Mouse (Mus musculus) G1E (cell line): ENCODE measurements around the gene Tab1.

Experiments
- CTCF ChIP-seq: IDR thresholded peaks from 2 replicates; pipeline ENCODE4 v1.5.1; 2012; ENCODE audit warnings: low read depth, low read length, inconsistent platforms, mixed read lengths
- GATA1 ChIP-seq: IDR thresholded peaks from 2 replicates; pipeline ENCODE4 v1.6.1; 2012; ENCODE audit warnings: borderline replicate concordance, low read length, inconsistent platforms, mixed read lengths
- POLR2AphosphoS5 ChIP-seq: IDR thresholded peaks from 2 replicates; pipeline ENCODE4 v1.6.1; 2012; ENCODE audit warnings: low read depth, low read length, inconsistent platforms; ENCODE audit not compliant: insufficient replicate concordance
- TAL1 ChIP-seq: conservative IDR thresholded peaks from 2 replicates; pipeline ENCODE4 v1.6.1; 2012; ENCODE audit warnings: low read depth, low read length, inconsistent platforms, mixed read lengths

GRCm38 (mm10) chr15:80175316-80175715 lies 42.4 kb downstream of the Tab1 start:
- no peak for TF ChIP-seq CTCF
- TF ChIP-seq GATA1 = no peak
- no peak for TF ChIP-seq TAL1
- no peak for TF ChIP-seq POLR2AphosphoS5
